Mouse (Mus musculus) midbrain, embryonic 15.5 days (tissue): ENCODE results near the gene Stap1. TPM values are rescaled to one million over a fixed set of nuclear protein-coding genes. Genes with fewer than 3 reads are reported as not detected.

ENCODE experiments used
- polyA plus RNA-seq: library from polyadenylated mRNA; unstranded; fragments of >200 nt; fragmentation: Nextera tagmentation; extraction: Ambion mirVana; gene quantifications from 2 replicates; pipeline ENCODE4 v1.2.1, GENCODE M21; 2015

Stap1 gene
- polyA plus RNA-seq, 1 experiment from 2014 or later = 0.52 TPM

Other genes with a start within 250 kb of the Stap1 start
- gene Cenpc1, start 6.2 kb upstream of the Stap1 start, polyA plus RNA-seq = 31.3 and 32.6 TPM in 2 replicates
- 11.7 and 13.0 TPM in 2 replicates for gene Uba6, start 101.1 kb downstream of the Stap1 start, polyA plus RNA-seq
- not detected in 2 replicates for gene Gnrhr, start 126.2 kb downstream of the Stap1 start, polyA plus RNA-seq
- gene Tmprss11c, start 217.6 kb downstream of the Stap1 start, polyA plus RNA-seq = not detected in 2 replicates